Mouse (Mus musculus) MEL (cell line): ENCODE data around the gene Ccl1. TPM values are rescaled to one million over a fixed set of nuclear protein-coding genes. Genes with fewer than 3 reads are reported as not detected.

Experiments used
- DNase-seq: peaks from one replicate; pipeline ENCODE4 v3.0.0; 2011; ENCODE audit warnings: low read depth, low spot score
- H3K27ac ChIP-seq: 2 replicates; pipeline ENCODE4 v1.5.1; 2012; ENCODE audit warnings: low read depth, mild to moderate bottlenecking, control low read depth, low read length, moderate library complexity; ENCODE audit not compliant: control insufficient read depth
- H3K27me3 ChIP-seq, 2 experiments: fragments of 150-350 bp in 1 of 2; sonication (generic) in 1 of 2; 2 replicates each; pipeline ENCODE4 v1.6.1; 2012; ENCODE audit warnings: low read length in 2 of 2, mild to moderate bottlenecking in 2 of 2, improper control_type of control experiment in 1 of 2, moderate library complexity in 1 of 2; ENCODE audit not compliant: insufficient read depth in 2 of 2, control insufficient read depth in 1 of 2
- H3K36me3 ChIP-seq, 2 experiments: 2 replicates each; pipeline ENCODE4 v1.6.1; 2012 to 2014; ENCODE audit warnings: low read length in 2 of 2, improper control_type of control experiment in 1 of 2, inconsistent platforms in 1 of 2, mild to moderate bottlenecking in 1 of 2; ENCODE audit not compliant: insufficient read depth in 2 of 2, control insufficient read depth in 1 of 2
- H3K4me1 ChIP-seq, 2 experiments: fragments of 150-350 bp in 1 of 2; sonication (generic) in 1 of 2; 2 replicates each; pipeline ENCODE4 v1.6.1; 2012; ENCODE audit warnings: low read length in 2 of 2, improper control_type of control experiment in 1 of 2, mild to moderate bottlenecking in 1 of 2; ENCODE audit not compliant: insufficient read depth in 2 of 2, control insufficient read depth in 1 of 2
- H3K4me3 ChIP-seq, 2 experiments: fragments of 150-350 bp in 1 of 2; sonication (generic) in 1 of 2; 2 replicates each; pipeline ENCODE4 v1.5.1; 2012; ENCODE audit warnings: low read depth in 2 of 2, low read length in 2 of 2, mild to moderate bottlenecking in 2 of 2, moderate library complexity in 2 of 2, control low read depth in 1 of 2, improper control_type of control experiment in 1 of 2; ENCODE audit not compliant: control insufficient read depth in 1 of 2, insufficient read depth in 1 of 2
- H3K79me2 ChIP-seq: 2 replicates; pipeline ENCODE4 v1.6.1; 2012; ENCODE audit warnings: mild to moderate bottlenecking, low read length, moderate library complexity; ENCODE audit not compliant: control insufficient read depth, poor library complexity, insufficient read depth
- H3K9ac ChIP-seq: 2 replicates; pipeline ENCODE4 v1.6.1; 2012; ENCODE audit warnings: low read depth, mild to moderate bottlenecking, control low read depth, low read length, moderate library complexity; ENCODE audit not compliant: control insufficient read depth, poor library complexity, severe bottlenecking
- H3K9me3 ChIP-seq: fragments of 150-350 bp; sonication (generic); replicated peaks from 2 replicates; pipeline ENCODE4 v1.6.1; 2012; ENCODE audit warnings: mild to moderate bottlenecking, low read length, improper control_type of control experiment, moderate library complexity; ENCODE audit not compliant: insufficient read depth
- CTCF ChIP-seq, 3 experiments: IDR thresholded peaks in 2 of 3; conservative IDR thresholded peaks in 1 of 3; 2 replicates each; pipeline ENCODE4 v1.5.1; 2011 to 2012; ENCODE audit warnings: low read length in 3 of 3, low read depth in 2 of 3, mild to moderate bottlenecking in 2 of 3, improper control_type of control experiment in 1 of 3, inconsistent platforms in 1 of 3, mixed read lengths in 1 of 3, moderate library complexity in 1 of 3; ENCODE audit not compliant: control insufficient read depth in 1 of 3, insufficient read depth in 1 of 3, poor library complexity in 1 of 3, severe bottlenecking in 1 of 3
- ETS1 ChIP-seq: IDR thresholded peaks from 2 replicates; pipeline ENCODE4 v1.6.1; 2012; ENCODE audit warnings: low read depth, mild to moderate bottlenecking, inconsistent platforms, low read length, improper control_type of control experiment, moderate library complexity
- GATA1 ChIP-seq: IDR thresholded peaks from 2 replicates; pipeline ENCODE4 v1.6.1; 2011; ENCODE audit warnings: low read depth, low read length, improper control_type of control experiment
- HCFC1 ChIP-seq: IDR thresholded peaks from 2 replicates; pipeline ENCODE4 v1.6.1; 2012; ENCODE audit warnings: low read depth, mild to moderate bottlenecking, inconsistent platforms, low read length, improper control_type of control experiment, moderate library complexity
- JUND ChIP-seq: IDR thresholded peaks from 2 replicates; pipeline ENCODE4 v1.6.1; 2011; ENCODE audit warnings: low read depth, mild to moderate bottlenecking, improper control_type of control experiment, low read length
- MAX ChIP-seq: IDR thresholded peaks from 2 replicates; pipeline ENCODE4 v1.6.1; 2011; ENCODE audit warnings: low read length, improper control_type of control experiment
- MAZ ChIP-seq: IDR thresholded peaks from 2 replicates; pipeline ENCODE4 v1.6.1; 2012; ENCODE audit warnings: low read depth, mild to moderate bottlenecking, inconsistent platforms, low read length, improper control_type of control experiment
- NRF1 ChIP-seq: IDR thresholded peaks from 2 replicates; pipeline ENCODE4 v1.6.1; 2014; ENCODE audit warnings: low read depth, mild to moderate bottlenecking, inconsistent platforms, low read length, improper control_type of control experiment, moderate library complexity; ENCODE audit not compliant: poor library complexity, insufficient read depth, severe bottlenecking
- POLR2A ChIP-seq, 2 experiments: IDR thresholded peaks; 2 replicates each; pipeline ENCODE4 v1.6.1; 2011 to 2012; ENCODE audit warnings: low read length in 2 of 2, mild to moderate bottlenecking in 2 of 2, control low read depth in 1 of 2, improper control_type of control experiment in 1 of 2, low read depth in 1 of 2, moderate library complexity in 1 of 2; ENCODE audit not compliant: control insufficient read depth in 1 of 2, insufficient read depth in 1 of 2, poor library complexity in 1 of 2
- POLR2AphosphoS5 ChIP-seq: IDR thresholded peaks from 2 replicates; pipeline ENCODE4 v1.6.1; 2012; ENCODE audit warnings: low read depth, borderline replicate concordance, mild to moderate bottlenecking, inconsistent platforms, low read length, moderate library complexity, mixed read lengths
- SIN3A ChIP-seq: IDR thresholded peaks from 2 replicates; pipeline ENCODE4 v1.6.1; 2012; ENCODE audit warnings: low read length, improper control_type of control experiment, inconsistent platforms
- ZC3H11A ChIP-seq: IDR thresholded peaks from 2 replicates; pipeline ENCODE4 v1.6.1; 2012; ENCODE audit warnings: low read depth, mild to moderate bottlenecking, inconsistent platforms, low read length, improper control_type of control experiment
- polyA plus RNA-seq, 2 experiments: library from polyadenylated mRNA; stranded (reverse) in 1 of 2; unstranded in 1 of 2; fragments of >175 nt in 1 of 2; fragments of >200 nt in 1 of 2; gene quantifications; 2 replicates each; pipeline versions ENCODE4 v1.2.1 to v1.2.4; 2012; ENCODE audit warnings: low replicate concordance in 2 of 2, low read depth in 1 of 2; ENCODE audit not compliant: insufficient read length in 2 of 2, insufficient read depth in 1 of 2, missing spikeins in 1 of 2
- total RNA-seq: library from RNA; depleted of rRNA; stranded (reverse); fragments of 300-350 nt; gene quantifications from 2 replicates; pipeline ENCODE4 v1.2.3, GENCODE M21; 2012

Gene Ccl1
- total and polyA plus RNA-seq, 3 experiments, result not detected

DNA sequence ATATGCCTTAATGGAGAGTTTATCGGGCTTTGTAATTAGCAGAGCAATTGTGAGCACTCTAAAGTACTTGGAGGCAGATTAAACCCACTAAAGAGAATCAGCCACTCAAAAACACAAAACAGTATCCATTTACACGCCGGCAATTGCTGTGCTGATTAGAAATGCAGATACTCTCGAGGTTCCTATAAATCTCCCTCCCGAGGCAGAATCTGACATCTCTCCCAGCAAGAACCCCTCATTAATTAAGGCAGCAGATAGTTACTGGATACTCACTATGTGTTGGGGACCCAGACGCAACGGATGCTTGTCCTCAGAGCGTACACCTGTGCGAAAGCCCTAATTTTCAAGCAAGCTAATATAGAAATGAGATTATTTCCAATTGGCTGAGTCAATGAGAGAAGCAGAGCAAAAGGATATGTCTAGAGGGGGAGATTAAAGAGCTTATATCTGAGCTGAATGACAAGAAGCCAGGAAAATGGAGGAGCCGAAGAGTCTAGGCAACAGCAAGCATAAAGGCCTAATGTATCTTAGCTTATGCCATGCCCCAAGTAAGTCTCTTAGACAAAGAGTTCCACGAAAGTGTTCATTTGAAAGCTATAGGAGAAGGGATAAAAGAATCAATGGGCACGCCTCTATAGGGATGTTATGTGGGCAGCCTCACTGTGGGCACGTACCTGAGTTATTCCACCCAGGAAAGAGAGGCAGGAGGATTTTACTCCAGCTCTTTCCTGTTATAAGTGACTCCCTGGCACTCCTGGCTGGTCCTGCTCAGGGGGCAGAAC is 115.5 kb downstream of the Ccl1 start:
- H3K27ac ChIP-seq, result no peak overlapping the region
- H3K4me1 ChIP-seq, result no peaks in the 10 kb centered on the region
- H3K27me3 ChIP-seq, result no peaks in the 10 kb centered on the region
- no peaks in the 10 kb centered on the region for H3K36me3 ChIP-seq
- DNase-seq, result no peak
- no peak for TF ChIP-seq POLR2A (IDR thresholded peaks at IDR 0.05; ENCODE audit: control insufficient read depth in 1 of 2, insufficient read depth in 1 of 2, low read depth in 1 of 2, low read length in 2 of 2, poor library complexity in 1 of 2)
- no peak for TF ChIP-seq SIN3A
- no peak for TF ChIP-seq POLR2AphosphoS5
- no peak for TF ChIP-seq CTCF (IDR thresholded peaks at IDR 0.05 in 2 of 3, conservative IDR thresholded peaks at IDR 0.05 in 1 of 3; ENCODE audit: control insufficient read depth in 1 of 3, insufficient read depth in 1 of 3, low read depth in 2 of 3, low read length in 3 of 3, poor library complexity in 1 of 3, severe bottlenecking in 1 of 3)
- TF ChIP-seq JUND, result no peak
- TF ChIP-seq NRF1, result no peak
- no peak for TF ChIP-seq MAZ
- no peak for TF ChIP-seq MAX
- TF ChIP-seq HCFC1, result no peak
- TF ChIP-seq GATA1, result no peak
- no peak overlapping the region for H3K4me3 ChIP-seq
- no peaks in the 10 kb centered on the region for H3K9me3 ChIP-seq
- no peak overlapping the region for H3K9ac ChIP-seq
- H3K79me2 ChIP-seq, result no peaks in the 10 kb centered on the region

GRCm38 (mm10) chr11:82185684-82186083 is 119.8 kb downstream of the Ccl1 start:
- H3K4me1 ChIP-seq, result no peaks in the 10 kb centered on the region
- H3K79me2 ChIP-seq, result no peaks in the 10 kb centered on the region
- H3K36me3 ChIP-seq, result no peaks in the 10 kb centered on the region
- no peaks in the 10 kb centered on the region for H3K9me3 ChIP-seq
- H3K4me3 ChIP-seq, result no peak overlapping the region
- no peak for DNase-seq
- no peak overlapping the region for H3K27ac ChIP-seq
- no peak overlapping the region for H3K9ac ChIP-seq
- no peak for TF ChIP-seq HCFC1
- no peaks in the 10 kb centered on the region for H3K27me3 ChIP-seq

- H3K9me3 ChIP-seq, result no peaks in the 10 kb centered on the region
- H3K9ac ChIP-seq, result no peak overlapping the region
- DNase-seq, result no peak
- H3K4me3 ChIP-seq, result no peak overlapping the region
- H3K27me3 ChIP-seq, result no peaks in the 10 kb centered on the region
- H3K4me1 ChIP-seq, result no peaks in the 10 kb centered on the region
- no peaks in the 10 kb centered on the region for H3K79me2 ChIP-seq
- H3K36me3 ChIP-seq, result no peaks in the 10 kb centered on the region
- no peak for TF ChIP-seq ETS1
- TF ChIP-seq ZC3H11A, result no peak
- TF ChIP-seq POLR2AphosphoS5, result no peak
- no peak overlapping the region for H3K27ac ChIP-seq
Measured at GRCm38 (mm10) chr11:82183281-82183935, 122.1 kb downstream of the Ccl1 start.
